Comparison of ENCODE assay signal across 10 mouse cellular contexts in the genomic region with DNA sequence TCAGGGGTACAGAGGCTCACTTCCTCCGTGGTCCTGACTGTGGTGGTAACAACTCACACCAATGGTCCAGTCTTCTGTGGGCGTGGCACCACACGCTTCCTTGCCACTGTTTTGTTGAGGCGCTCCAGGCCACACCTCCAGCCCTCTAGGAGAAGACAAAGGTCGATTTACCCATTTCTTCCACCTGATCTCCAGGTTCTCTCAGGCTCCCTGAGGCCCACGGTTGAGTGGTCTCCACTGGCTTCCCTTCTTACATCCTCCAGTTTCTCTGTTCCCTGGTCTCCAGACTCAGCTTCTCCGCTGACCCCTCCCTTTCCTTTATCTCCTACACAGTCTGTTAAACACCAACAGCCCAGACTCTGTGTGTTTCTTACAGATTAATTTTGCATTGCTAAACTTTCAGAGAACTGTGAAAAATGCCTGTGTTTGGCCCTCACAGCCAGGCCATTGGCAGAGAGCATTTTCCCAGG. TPM values are rescaled to one million over a fixed set of nuclear protein-coding genes. Genes with fewer than 3 reads are reported as not detected.
DNase-seq lines count a peak whose midpoint lies in the region; ATAC-seq lines count a peak whose summit lies in the region.
"Had no signal": no experiment of that assay in that cellular context is flagged by ENCODE, and none has a peak within 500 bp of the region (broad histone marks: within the 10 kb centered on the region; RNA-seq: fewer than 3 reads in every experiment).

No protein-coding gene starts in this region.

- 0 out of 2 replicates have a peak, but pooled peaks have one; percentile 54 for ATAC-seq in limb, embryonic 11.5 days (ENCODE audit: insufficient number of reproducible peaks, low FRiP score, low TSS enrichment, low read depth)
- peak; percentile 80 for ATAC-seq in erythroid progenitor cell, adult 5-6 weeks (replicated peaks; ENCODE audit: low FRiP score, poor library complexity, severe bottlenecking)
- ATAC-seq in liver, embryonic 15.5 days (ENCODE audit: insufficient read depth): peak; percentile 95
- ATAC-seq: forebrain, postnatal 0 days had no signal

- H3K4me2 ChIP-seq in limb, embryonic 11.5 days (ENCODE audit: low read depth, severe bottlenecking): no peak overlapping the region
- H3K4me2 ChIP-seq in liver, embryonic 15.5 days: peak overlapping the region; percentile 63
- H3K4me2 ChIP-seq: heart, embryonic 15.5 days had no signal

- no peak for DNase-seq in limb, embryonic 11.5 days (ENCODE audit: low spot score)
- DNase-seq in limb, embryonic 10.5 days (ENCODE audit: low spot score): no peak
- DNase-seq in embryo, embryonic 10 days (ENCODE audit: low spot score): no peak
- no peak for DNase-seq in testis, postnatal 10 days (ENCODE audit: low spot score)
- DNase-seq in thymus, postnatal 25 days: no peak
- DNase-seq: forebrain, postnatal 0 days; lung, postnatal 36 days had no signal

- 79% methylated on average over 7 of the region's 7 CpGs for WGBS in limb, embryonic 11.5 days
- WGBS in limb, embryonic 10.5 days: 76% methylated on average over 7 of the region's 7 CpGs
- WGBS in liver, embryonic 15.5 days (ENCODE audit: insufficient replicate concordance): 16% methylated on average over 7 of the region's 7 CpGs

- no peak overlapping the region for H3K27ac ChIP-seq in limb, embryonic 11.5 days (replicated peaks; ENCODE audit: low read depth, low read length)
- no peak overlapping the region for H3K27ac ChIP-seq in limb, embryonic 10.5 days
- H3K27ac ChIP-seq in liver, embryonic 15.5 days (replicated peaks): peak overlapping the region; percentile 91
- H3K27ac ChIP-seq: heart, embryonic 15.5 days had no signal

- H3K4me3 ChIP-seq in limb, embryonic 11.5 days (ENCODE audit: low read depth, low read length): no peak overlapping the region
- H3K4me3 ChIP-seq in limb, embryonic 10.5 days: no peak overlapping the region
- peak overlapping the region; percentile 30 for H3K4me3 ChIP-seq in liver, embryonic 15.5 days (replicated peaks)
- H3K4me3 ChIP-seq: heart, embryonic 15.5 days had no signal

- no peak overlapping the region for H3K9ac ChIP-seq in limb, embryonic 11.5 days (ENCODE audit: low read length)
- H3K9ac ChIP-seq in liver, embryonic 15.5 days: peak overlapping the region; percentile 35
- H3K9ac ChIP-seq: forebrain, postnatal 0 days; heart, embryonic 15.5 days had no signal

- H3K36me3 ChIP-seq in limb, embryonic 11.5 days (ENCODE audit: control insufficient read depth, insufficient read depth, low read length): no peaks in the 10 kb centered on the region
- H3K36me3 ChIP-seq in limb, embryonic 10.5 days: no peaks in the 10 kb centered on the region
- H3K36me3 ChIP-seq in liver, embryonic 15.5 days (replicated peaks): no peaks in the 10 kb centered on the region
- H3K36me3 ChIP-seq: heart, embryonic 15.5 days had no signal

- H3K4me1 ChIP-seq in limb, embryonic 11.5 days (ENCODE audit: control insufficient read depth, insufficient read depth, low read length): no peaks in the 10 kb centered on the region
- H3K4me1 ChIP-seq in limb, embryonic 10.5 days: no peaks in the 10 kb centered on the region
- H3K4me1 ChIP-seq in liver, embryonic 15.5 days (replicated peaks): peaks cover 94% of the 10 kb centered on the region

- H3K27me3 ChIP-seq in limb, embryonic 11.5 days (ENCODE audit: control insufficient read depth, insufficient read depth, low read length): no peaks in the 10 kb centered on the region
- H3K27me3 ChIP-seq in limb, embryonic 10.5 days (ENCODE audit: low read depth, poor library complexity, severe bottlenecking): no peaks in the 10 kb centered on the region
- H3K27me3 ChIP-seq in liver, embryonic 15.5 days: no peaks in the 10 kb centered on the region
- H3K27me3 ChIP-seq: heart, embryonic 15.5 days had no signal

- no peaks in the 10 kb centered on the region for H3K9me3 ChIP-seq in limb, embryonic 11.5 days (ENCODE audit: control insufficient read depth, low read length)
- no peaks in the 10 kb centered on the region for H3K9me3 ChIP-seq in limb, embryonic 10.5 days (replicated peaks)
- H3K9me3 ChIP-seq in liver, embryonic 15.5 days (replicated peaks): no peaks in the 10 kb centered on the region
- H3K9me3 ChIP-seq: heart, embryonic 15.5 days had no signal

RNA-seq across cellular contexts. Expression of gene Vwf, which starts 18.3 kb away (rescaled TPM):
- 6.1 and 6.7 TPM in 2 replicates for polyA plus RNA-seq in limb, embryonic 11.5 days (2014; fragmentation: Nextera tagmentation; extraction: Ambion mirVana)
- 4.5 and 5.3 TPM in 2 replicates for polyA plus RNA-seq in limb, embryonic 10.5 days (2016; fragmentation: Nextera tagmentation; extraction: Ambion mirVana)
- total RNA-seq in erythroid progenitor cell, adult 5-6 weeks (2015; ENCODE audit: low replicate concordance): 8.8 and 31.4 TPM in 2 replicates
- total RNA-seq in erythroid progenitor cell, adult 5-6 weeks (2017; ENCODE audit: low replicate concordance): 19.9 and 33.4 TPM in 2 replicates
- polyA plus RNA-seq in liver, embryonic 15.5 days (2015; fragmentation: Nextera tagmentation; extraction: Ambion mirVana): 8.5 and 11.9 TPM in 2 replicates
